Mouse (Mus musculus): ENCODE data around the gene Vkorc1. TPM values are rescaled to one million over a fixed set of nuclear protein-coding genes. Genes with fewer than 3 reads are reported as not detected.
A peak's percentile ranks its signal among the peaks of the same experiment; 100 is the strongest.

Gene Vkorc1
- polyA plus RNA-seq, 1 experiment from 2014 or later, result 52.9 TPM

DNA sequence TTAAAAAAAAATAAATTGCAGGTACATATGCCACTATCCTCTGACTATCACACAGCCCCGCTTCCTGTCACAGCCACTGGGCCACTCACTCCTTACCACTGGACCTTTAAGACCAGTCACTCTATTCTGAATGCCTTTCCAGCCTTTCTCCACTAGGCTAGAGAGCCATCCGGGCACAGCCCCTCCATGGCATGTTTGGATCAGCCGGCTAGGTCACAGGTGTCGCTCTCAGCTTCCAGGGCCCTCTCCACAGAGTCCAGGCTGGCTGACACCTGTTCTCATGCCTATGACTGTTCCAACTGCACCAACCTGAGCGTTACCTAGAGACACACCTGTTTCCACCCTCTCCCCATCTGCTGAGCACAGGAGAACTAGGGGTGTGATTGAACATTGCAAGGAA lies 33.2 kb upstream of the Vkorc1 start:
- no peak overlapping the region for H3K27ac ChIP-seq
- no peak overlapping the region for H3K4me3 ChIP-seq
- no peaks in the 10 kb centered on the region for H3K4me1 ChIP-seq
- no peaks in the 10 kb centered on the region for H3K9me3 ChIP-seq
- H3K27me3 ChIP-seq (replicated peaks), result peaks cover 28% of the 10 kb centered on the region
- peaks cover 20% of the 10 kb centered on the region for H3K36me3 ChIP-seq (replicated peaks)
- H3K9ac ChIP-seq, result no peak overlapping the region
- WGBS, result 56% methylated on average over 5 of the region's 5 CpGs
- H3K4me2 ChIP-seq, result no peak overlapping the region
- ATAC-seq (replicated peaks), result no peak

DNA sequence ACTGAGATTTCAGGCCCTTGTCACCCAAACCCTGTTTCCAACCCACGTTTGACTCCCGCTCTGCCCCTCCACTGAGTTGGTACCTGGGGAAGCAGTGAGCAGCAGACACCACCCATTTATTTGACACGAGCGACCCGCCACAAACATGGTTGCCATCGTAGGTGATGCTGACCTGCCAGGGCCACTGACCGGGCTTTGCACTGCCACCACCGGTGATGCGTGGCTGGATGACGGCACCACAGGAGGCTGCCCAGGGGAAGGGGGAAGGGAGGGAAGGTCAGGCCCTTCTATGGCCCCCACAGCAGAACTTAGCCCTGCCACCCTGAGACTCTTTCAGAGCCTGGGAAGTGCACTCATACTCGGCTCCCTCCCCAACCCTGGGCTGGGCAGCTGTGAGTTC lies 32.3 kb upstream of the Vkorc1 start:
- H3K36me3 ChIP-seq (replicated peaks), result peaks cover 23% of the 10 kb centered on the region
- H3K27me3 ChIP-seq (replicated peaks), result peaks cover 28% of the 10 kb centered on the region
- H3K4me2 ChIP-seq, result no peak overlapping the region
- no peak overlapping the region for H3K9ac ChIP-seq
- 84% methylated on average over 11 of the region's 11 CpGs for WGBS
- ATAC-seq (replicated peaks), result no peak
- no peaks in the 10 kb centered on the region for H3K9me3 ChIP-seq
- no peaks in the 10 kb centered on the region for H3K4me1 ChIP-seq
- H3K27ac ChIP-seq, result no peak overlapping the region
- H3K4me3 ChIP-seq, result no peak overlapping the region

DNA sequence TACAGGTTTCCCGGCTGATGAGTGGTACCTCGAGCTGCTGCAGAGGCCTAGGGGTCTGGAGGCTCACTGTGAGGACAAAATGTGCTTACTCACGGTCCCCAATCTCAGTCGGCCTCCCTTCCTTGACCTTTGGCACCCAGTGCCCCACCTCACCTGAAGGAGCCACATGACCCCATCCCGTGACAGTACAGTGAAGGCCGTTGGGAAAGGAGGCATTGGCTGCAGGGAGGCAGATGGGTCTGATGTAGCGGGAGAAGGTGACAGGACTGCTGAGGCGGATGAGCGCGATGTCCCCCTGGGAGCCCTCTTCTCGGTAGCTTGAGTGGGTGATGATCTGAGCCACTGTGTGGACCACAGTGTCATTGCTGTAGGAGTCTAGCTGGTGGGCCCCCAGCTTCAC lies 31.4 kb upstream of the Vkorc1 start:
- no peak overlapping the region for H3K4me3 ChIP-seq
- peaks cover 27% of the 10 kb centered on the region for H3K36me3 ChIP-seq (replicated peaks)
- no peaks in the 10 kb centered on the region for H3K9me3 ChIP-seq
- no peak overlapping the region for H3K9ac ChIP-seq
- no peak overlapping the region for H3K4me2 ChIP-seq
- ATAC-seq (replicated peaks), result no peak
- 89% methylated on average over 11 of the region's 11 CpGs for WGBS
- no peaks in the 10 kb centered on the region for H3K4me1 ChIP-seq
- peaks cover 28% of the 10 kb centered on the region for H3K27me3 ChIP-seq (replicated peaks)
- no peak overlapping the region for H3K27ac ChIP-seq

DNA sequence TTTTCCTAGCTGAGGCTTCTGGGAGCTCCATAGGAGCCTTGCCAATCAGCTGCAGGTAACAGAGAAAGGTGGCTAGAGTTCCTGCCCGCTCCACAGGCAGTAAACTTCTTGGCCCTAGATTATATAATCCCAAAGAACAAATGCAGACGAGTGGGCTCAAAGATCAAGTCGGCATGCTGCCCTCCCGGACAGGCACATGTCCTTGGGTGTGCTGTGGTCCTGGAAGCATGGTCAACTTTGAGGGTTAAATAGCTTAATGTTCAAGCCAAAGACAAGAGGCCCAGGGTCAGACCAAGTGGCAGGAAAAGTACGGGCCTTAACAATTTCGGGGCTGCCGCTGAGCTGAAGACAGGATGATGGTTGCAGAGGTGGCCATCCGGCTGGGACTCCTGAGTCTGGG lies 30.6 kb upstream of the Vkorc1 start:
- Histone ChIP-seq H3K4me2 (no peak overlapping the region), H3K9me3 (no peaks in the 10 kb centered on the region), H3K4me3 (no peak overlapping the region), H3K27ac (no peak overlapping the region), H3K36me3 (replicated peaks) (peaks cover 27% of the 10 kb centered on the region), H3K4me1 (no peaks in the 10 kb centered on the region), H3K27me3 (replicated peaks) (peaks cover 28% of the 10 kb centered on the region), H3K9ac (no peak overlapping the region)
- 91% methylated on average over 8 of the region's 8 CpGs for WGBS
- ATAC-seq (replicated peaks), result no peak

DNA sequence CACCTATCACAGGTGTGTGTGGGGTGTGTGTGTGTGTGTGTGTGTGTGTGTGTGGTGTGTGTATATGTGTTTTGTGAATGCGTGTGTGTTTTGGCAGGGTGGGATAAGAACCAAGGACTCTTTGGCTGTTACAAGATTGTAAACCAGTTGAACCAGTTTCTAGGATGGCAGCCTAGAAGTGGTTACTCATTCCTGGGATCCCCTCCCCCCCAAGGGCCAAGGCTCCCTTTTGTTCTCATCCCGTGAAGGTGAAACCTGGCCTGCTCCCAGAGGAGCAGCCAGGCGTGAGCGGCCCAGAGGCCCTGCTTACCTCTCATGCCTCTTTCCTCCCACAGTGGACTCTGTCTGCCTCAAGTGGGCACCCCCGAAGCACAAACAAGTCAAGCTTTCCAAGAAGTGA lies 29.8 kb upstream of the Vkorc1 start:
- ATAC-seq (replicated peaks), result no peak
- whole genome bisulfite sequencing, result 62% methylated on average over 5 of the region's 5 CpGs
- H3K36me3 ChIP-seq (replicated peaks), result peaks cover 27% of the 10 kb centered on the region

DNA sequence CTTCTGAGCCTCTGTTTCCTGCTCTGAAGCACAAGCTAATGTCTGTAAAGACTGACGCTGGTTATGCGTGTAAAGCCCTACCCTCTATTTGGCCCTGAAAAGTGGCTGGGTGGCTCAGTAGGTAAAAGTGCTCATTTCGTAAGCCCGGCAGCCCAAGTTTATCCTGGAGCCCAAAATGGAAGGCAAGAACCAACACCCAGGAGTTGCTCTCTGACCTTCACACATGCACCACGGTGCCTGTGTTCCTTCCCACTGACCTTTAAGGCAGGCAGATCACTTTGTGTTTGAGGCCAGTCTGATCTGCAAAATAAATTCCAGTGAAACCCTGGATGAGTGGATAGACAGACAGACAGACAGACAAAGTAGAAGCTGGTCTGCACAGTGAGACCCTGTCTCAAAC lies 28.3 kb upstream of the Vkorc1 start:
- no peaks in the 10 kb centered on the region for H3K9me3 ChIP-seq
- no peak overlapping the region for H3K4me2 ChIP-seq
- no peak for ATAC-seq (replicated peaks)
- H3K4me3 ChIP-seq, result no peak overlapping the region
- H3K4me1 ChIP-seq, result no peaks in the 10 kb centered on the region
- no peak overlapping the region for H3K27ac ChIP-seq
- peaks cover 9% of the 10 kb centered on the region for H3K27me3 ChIP-seq (replicated peaks)
- H3K9ac ChIP-seq, result no peak overlapping the region
- 85% methylated on average over 5 of the region's 5 CpGs for WGBS
- H3K36me3 ChIP-seq (replicated peaks), result peaks cover 27% of the 10 kb centered on the region

More for the DNA sequence above, 29.8 kb upstream of the Vkorc1 start:
- H3K9ac ChIP-seq, result no peak overlapping the region
- H3K27me3 ChIP-seq (replicated peaks), result peaks cover 23% of the 10 kb centered on the region
- no peak overlapping the region for H3K27ac ChIP-seq
- no peaks in the 10 kb centered on the region for H3K9me3 ChIP-seq
- no peak overlapping the region for H3K4me3 ChIP-seq
- H3K4me1 ChIP-seq, result no peaks in the 10 kb centered on the region
- H3K4me2 ChIP-seq, result no peak overlapping the region

DNA sequence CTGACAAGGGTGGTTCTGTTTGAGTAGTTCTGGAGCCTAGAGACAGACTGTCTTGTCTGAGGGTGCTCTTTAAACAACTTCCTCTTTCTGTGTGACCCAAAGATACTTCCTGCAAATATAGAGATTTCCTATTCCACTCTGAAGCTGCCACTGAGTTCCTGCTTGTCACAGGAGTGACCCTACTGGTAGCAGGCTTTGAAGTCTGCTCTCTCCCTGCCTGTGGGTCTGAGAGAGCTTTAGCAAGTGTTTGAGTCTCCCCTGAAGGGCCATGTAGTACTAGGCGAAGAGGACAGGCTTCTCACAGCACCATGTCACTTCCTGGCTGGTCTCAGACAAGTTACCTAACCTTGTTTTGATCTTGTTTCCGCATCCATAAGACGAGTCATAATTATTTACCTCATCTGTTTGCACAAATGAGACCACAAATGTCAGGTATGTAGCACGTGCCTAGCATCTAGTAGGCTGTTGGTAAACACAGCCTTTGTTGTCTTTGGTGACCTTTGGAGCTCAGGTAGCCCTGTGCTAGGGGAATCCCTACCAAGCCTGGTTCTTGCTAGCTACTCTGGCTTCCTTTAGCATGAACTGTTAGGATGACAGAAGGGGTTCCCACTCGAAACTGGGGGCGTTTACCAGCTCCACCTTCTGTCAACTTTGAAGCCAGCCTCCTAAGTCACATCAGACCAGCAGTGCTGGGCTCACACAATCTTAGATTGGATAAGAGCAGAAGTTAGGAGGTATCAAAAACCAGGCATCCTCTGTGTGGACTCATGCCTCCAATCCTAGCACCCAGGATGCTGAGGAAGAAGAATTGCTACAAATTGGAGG lies 27.2 kb upstream of the Vkorc1 start:
- no peak overlapping the region for H3K9ac ChIP-seq
- peaks cover 27% of the 10 kb centered on the region for H3K36me3 ChIP-seq (replicated peaks)
- no peak overlapping the region for H3K27ac ChIP-seq
- no peaks in the 10 kb centered on the region for H3K4me1 ChIP-seq
- H3K27me3 ChIP-seq (replicated peaks), result no peaks in the 10 kb centered on the region
- WGBS, result 86% methylated on average over 6 of the region's 6 CpGs
- ATAC-seq (replicated peaks), result no peak
- H3K9me3 ChIP-seq, result no peaks in the 10 kb centered on the region
- H3K4me2 ChIP-seq, result no peak overlapping the region
- H3K4me3 ChIP-seq, result no peak overlapping the region

DNA sequence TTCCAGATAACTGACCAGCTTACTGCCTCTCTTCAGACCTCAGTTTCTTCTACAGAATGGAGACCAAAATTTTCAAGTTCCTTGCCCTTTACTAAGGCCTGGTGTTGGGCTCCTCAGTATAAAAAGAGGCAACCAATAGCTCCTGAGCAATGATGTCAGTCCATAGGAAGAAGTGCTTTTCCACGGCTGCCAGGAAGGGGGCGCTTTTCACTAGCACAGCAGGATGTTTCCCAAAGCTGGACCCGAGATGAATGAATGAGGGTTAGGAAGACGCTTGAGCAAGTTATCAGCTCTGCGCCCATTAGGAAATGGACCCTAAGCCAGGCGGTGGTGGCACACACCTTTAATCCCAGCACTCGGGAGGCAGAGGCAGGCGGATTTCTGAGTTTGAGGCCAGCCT lies 26.1 kb upstream of the Vkorc1 start:
- no peak overlapping the region for H3K27ac ChIP-seq
- 61% methylated on average over 8 of the region's 8 CpGs for WGBS
- no peak overlapping the region for H3K4me2 ChIP-seq
- peaks cover 33% of the 10 kb centered on the region for H3K36me3 ChIP-seq (replicated peaks)
- no peak for ATAC-seq (replicated peaks)
- H3K27me3 ChIP-seq (replicated peaks), result no peaks in the 10 kb centered on the region
- H3K9me3 ChIP-seq, result no peaks in the 10 kb centered on the region
- H3K4me1 ChIP-seq, result no peaks in the 10 kb centered on the region
- no peak overlapping the region for H3K4me3 ChIP-seq
- H3K9ac ChIP-seq, result no peak overlapping the region

DNA sequence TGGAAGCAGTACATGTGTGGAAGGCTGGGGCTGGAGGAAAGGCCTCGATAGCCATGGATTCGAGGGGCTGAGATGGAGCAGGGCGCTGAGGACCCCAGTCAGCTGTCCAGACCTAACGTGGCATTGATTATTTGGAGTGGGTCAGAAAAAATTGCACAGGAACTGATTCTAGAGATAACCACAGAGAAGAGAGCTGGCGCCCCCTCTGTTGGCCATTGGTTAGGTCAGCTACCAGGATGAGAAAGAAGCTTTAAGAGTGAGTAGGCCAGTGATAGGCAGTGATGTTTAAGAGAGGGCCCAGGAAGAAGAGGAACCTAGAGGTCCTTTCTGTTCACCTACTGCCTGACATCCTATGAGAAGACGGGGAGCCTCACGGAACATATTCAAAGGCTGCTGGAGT lies 23.9 kb upstream of the Vkorc1 start:
- Histone ChIP-seq H3K4me3 (no peak overlapping the region), H3K27me3 (replicated peaks) (no peaks in the 10 kb centered on the region), H3K27ac (no peak overlapping the region), H3K9me3 (no peaks in the 10 kb centered on the region), H3K9ac (no peak overlapping the region), H3K4me1 (no peaks in the 10 kb centered on the region), H3K4me2 (no peak overlapping the region), H3K36me3 (replicated peaks) (peaks cover 25% of the 10 kb centered on the region; the same call in 1 of the 2 replicates)
- 76% methylated on average over 7 of the region's 7 CpGs for WGBS
- no peak for ATAC-seq (replicated peaks)

DNA sequence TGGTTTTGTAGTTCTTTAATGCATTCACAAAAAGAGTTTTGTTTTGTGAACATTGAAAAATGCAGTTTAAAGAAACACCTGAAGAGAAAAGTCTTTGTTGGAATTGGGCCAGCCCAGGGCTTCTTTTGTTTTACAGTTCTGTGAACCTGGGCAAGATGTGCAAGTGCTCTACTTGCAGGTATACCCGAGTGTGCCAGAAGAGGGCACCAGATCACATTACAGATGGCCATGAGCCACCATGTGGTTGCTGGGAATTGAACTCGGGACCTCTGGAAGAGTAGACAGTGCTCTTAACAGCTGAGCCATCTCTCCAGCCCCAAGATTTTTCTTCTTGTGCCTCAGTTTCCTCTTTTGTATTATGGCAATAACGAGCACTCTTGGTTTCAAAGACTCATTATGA lies 22.8 kb upstream of the Vkorc1 start:
- Histone ChIP-seq H3K27ac (no peak overlapping the region), H3K4me3 (no peak overlapping the region), H3K4me1 (peaks cover 4% of the 10 kb centered on the region), H3K36me3 (replicated peaks) (peaks cover 19% of the 10 kb centered on the region; the same call in 1 of the 2 replicates), H3K9me3 (no peaks in the 10 kb centered on the region), H3K27me3 (replicated peaks) (no peaks in the 10 kb centered on the region), H3K4me2 (no peak overlapping the region), H3K9ac (no peak overlapping the region)
- 64% methylated on average over 3 of the region's 3 CpGs for WGBS
- ATAC-seq (replicated peaks), result no peak

DNA sequence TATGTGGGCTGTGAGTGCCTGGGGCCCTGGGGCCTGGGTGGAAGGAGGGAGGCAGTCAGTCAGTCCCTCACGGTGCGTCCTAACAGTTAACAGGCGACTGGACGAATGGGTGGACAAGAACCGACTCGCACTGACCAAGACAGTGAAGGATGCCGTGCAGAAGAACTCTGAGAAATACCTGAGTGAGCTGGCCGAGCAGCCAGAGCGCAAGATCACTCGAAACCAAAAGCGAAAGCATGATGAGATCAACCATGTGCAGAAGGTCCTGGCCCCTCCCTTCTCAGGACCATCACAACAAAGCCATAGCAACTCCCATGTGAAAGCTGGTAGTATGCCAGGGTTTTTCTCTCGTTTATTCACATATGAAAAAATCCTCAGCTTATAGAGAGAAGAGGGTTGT lies 19.9 kb upstream of the Vkorc1 start:
- H3K36me3 ChIP-seq (replicated peaks), result peaks cover 15% of the 10 kb centered on the region; the same call in 1 of the 2 replicates
- WGBS, result 96% methylated on average over 12 of the region's 12 CpGs
- H3K9ac ChIP-seq, result no peak overlapping the region
- ATAC-seq (replicated peaks), result no peak
- H3K4me3 ChIP-seq, result no peak overlapping the region
- H3K9me3 ChIP-seq, result no peaks in the 10 kb centered on the region
- no peak overlapping the region for H3K27ac ChIP-seq
- H3K4me2 ChIP-seq, result no peak overlapping the region
- peaks cover 13% of the 10 kb centered on the region for H3K4me1 ChIP-seq
- H3K27me3 ChIP-seq (replicated peaks), result no peaks in the 10 kb centered on the region

DNA sequence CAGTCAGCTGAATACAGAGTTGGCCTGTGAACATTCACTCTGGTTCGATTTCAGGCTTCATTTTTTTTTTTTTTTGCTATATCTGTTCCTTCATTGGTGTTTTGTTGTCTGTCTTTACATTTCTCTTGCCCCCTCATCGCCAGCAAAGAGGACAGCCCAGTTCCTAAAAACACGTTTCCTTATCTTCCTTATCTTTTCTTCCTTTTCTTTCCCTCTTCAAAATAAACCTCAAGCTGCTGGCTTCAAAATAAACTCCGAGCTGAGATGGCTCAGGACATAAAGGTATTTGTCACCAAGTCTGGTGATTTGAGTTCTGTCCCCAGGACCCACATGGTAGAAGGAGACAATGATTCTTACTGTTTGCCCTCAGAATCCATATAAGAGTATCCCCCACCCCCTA lies 17.5 kb upstream of the Vkorc1 start:
- H3K9me3 ChIP-seq, result no peaks in the 10 kb centered on the region
- WGBS, result 27% methylated on average over 4 of the region's 4 CpGs
- peaks cover 29% of the 10 kb centered on the region; the same call in 1 of the 2 replicates for H3K36me3 ChIP-seq (replicated peaks)
- peaks cover 13% of the 10 kb centered on the region for H3K4me1 ChIP-seq
- peak overlapping the region; percentile 79 for H3K4me3 ChIP-seq
- peak overlapping the region; percentile 83 for H3K4me2 ChIP-seq
- peak overlapping the region; percentile 77; the same call in 1 of the 2 replicates for H3K27ac ChIP-seq
- no peaks in the 10 kb centered on the region for H3K27me3 ChIP-seq (replicated peaks)
- no peak for ATAC-seq (replicated peaks)
- peak overlapping the region; percentile 58 for H3K9ac ChIP-seq
